Mouse (Mus musculus): ENCODE measurements at regions not wholly inside any gene's neighbourhood (a gene's known extent, or its start where the extent isn't known, plus 50 kb on each side); places are given as distances from the start of the nearest gene placed in this dataset.

DNA sequence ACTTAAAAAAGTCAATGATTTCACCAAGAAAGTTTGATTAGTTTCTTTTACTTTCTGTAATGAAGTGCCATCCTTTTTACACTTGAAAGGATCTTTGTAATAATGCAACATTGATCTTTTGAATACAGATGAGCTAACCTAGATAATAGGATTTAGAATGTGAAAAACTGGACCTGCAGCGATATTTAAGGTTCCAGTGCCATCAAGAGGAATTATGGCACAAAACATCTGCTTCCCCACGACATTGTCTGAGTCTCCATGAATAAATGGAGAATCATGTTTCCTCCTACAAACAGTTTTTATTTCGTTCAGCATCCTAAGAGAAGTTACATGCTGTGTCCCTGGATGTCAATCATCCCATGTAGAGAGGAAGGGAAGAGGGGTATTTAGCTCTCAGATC is 98.7 kb downstream of the Mat2b start:
- peak; percentile 28 for TF ChIP-seq RAD21 (IDR thresholded peaks at IDR 0.05; ENCODE audit: low read depth, low read length)
- TF ChIP-seq CTCF (conservative IDR thresholded peaks at IDR 0.05 in 1 of 2, IDR thresholded peaks at IDR 0.05 in 1 of 2; ENCODE audit: low read depth in 2 of 2, low read length in 2 of 2): peak in 1 of 2 experiments; percentile 20; a peak in 1 of 4 replicates
- no peak for TF ChIP-seq CHD1 (IDR thresholded peaks at IDR 0.05; ENCODE audit: low read depth, low read length)
- in situ Hi-C loops (cut with MboI; ENCODE audit: low pct_ligation_motif_present, low pct_unique_long_range_greater_than_20kb, low sequenced_read_pairs) (no loop called here), dilution Hi-C loops (cut with MboI; ENCODE audit: extremely low pct_ligation_motif_present, extremely low pct_unique_long_range_greater_than_20kb, low sequenced_read_pairs) (no loop called here)

DNA sequence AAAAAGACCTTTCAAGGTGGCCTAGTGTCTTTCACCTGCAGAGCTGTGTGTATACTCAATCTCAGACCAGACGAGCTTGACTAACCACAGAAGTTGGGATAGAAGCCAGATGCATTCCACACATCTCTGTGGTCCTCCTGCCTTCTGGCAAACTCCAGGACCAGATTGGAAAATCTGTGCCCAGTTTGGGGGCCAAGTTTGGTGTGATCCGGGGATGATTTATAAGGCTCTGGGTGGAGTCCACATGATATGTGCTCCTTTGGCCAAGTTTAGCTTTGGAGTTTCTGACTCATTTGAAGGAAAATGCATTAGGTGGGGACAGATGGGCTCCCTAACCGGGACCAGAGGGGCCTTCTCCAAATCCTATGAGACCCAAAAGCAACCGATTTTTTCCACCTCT is 102.9 kb downstream of the Mat2b start:
- no peaks in the 10 kb centered on the region for H3K4me1 ChIP-seq (ENCODE audit: control insufficient read depth in 1 of 2, insufficient read depth in 2 of 2)
- peaks cover 45% of the 10 kb centered on the region for H3K27me3 ChIP-seq (replicated peaks)
- no peak overlapping the region for H3K9ac ChIP-seq (ENCODE audit: insufficient read depth, low read depth)
- H3K4me2 ChIP-seq (ENCODE audit: insufficient read depth, low read depth, poor library complexity, severe bottlenecking): no peak overlapping the region
- no peak overlapping the region for H3K27ac ChIP-seq (ENCODE audit: insufficient read depth, low read depth)
- no peak for DNase-seq (ENCODE audit: extremely low read depth)
- no peak for TF ChIP-seq EP300 (IDR thresholded peaks at IDR 0.05; ENCODE audit: low read length)
- no peak for TF ChIP-seq UBTF (IDR thresholded peaks at IDR 0.05; ENCODE audit: low read depth, low read length)
- TF ChIP-seq MEF2A (IDR thresholded peaks at IDR 0.05; ENCODE audit: borderline replicate concordance, low read depth, low read length): no peak
- no peak for TF ChIP-seq POLR2A (IDR thresholded peaks at IDR 0.05; ENCODE audit: low read depth, low read length)
- TF ChIP-seq PAX5 (IDR thresholded peaks at IDR 0.05; ENCODE audit: low read length): no peak
- TF ChIP-seq CHD1 (IDR thresholded peaks at IDR 0.05; ENCODE audit: low read depth, low read length): no peak
- TF ChIP-seq TBP (conservative IDR thresholded peaks at IDR 0.05; ENCODE audit: low read depth, low read length): no peak
- TF ChIP-seq ETS1 (conservative IDR thresholded peaks at IDR 0.05; ENCODE audit: low read depth, low read length): no peak
- TF ChIP-seq ZNF384 (IDR thresholded peaks at IDR 0.05; ENCODE audit: low read depth, low read length): no peak
- TF ChIP-seq NRF1 (IDR thresholded peaks at IDR 0.05; ENCODE audit: low read depth, low read length): no peak
- no peak for TF ChIP-seq JUND (conservative IDR thresholded peaks at IDR 0.05; ENCODE audit: low read depth, low read length)
- TF ChIP-seq ELF1 (IDR thresholded peaks at IDR 0.05; ENCODE audit: low read depth, low read length): no peak
- TF ChIP-seq GABPA (IDR thresholded peaks at IDR 0.05; ENCODE audit: insufficient replicate concordance, low read depth, low read length): no peak
- no peak for TF ChIP-seq MAZ (IDR thresholded peaks at IDR 0.05; ENCODE audit: low read depth, low read length)
- TF ChIP-seq IRF4 (IDR thresholded peaks at IDR 0.05; ENCODE audit: low read depth, low read length): no peak
- TF ChIP-seq ZKSCAN1 (IDR thresholded peaks at IDR 0.05; ENCODE audit: borderline replicate concordance, low read depth, low read length): no peak
- TF ChIP-seq MAX (IDR thresholded peaks at IDR 0.05; ENCODE audit: low read length): no peak
- TF ChIP-seq ZC3H11A (IDR thresholded peaks at IDR 0.05; ENCODE audit: low read depth, low read length): no peak
- TF ChIP-seq SIN3A (IDR thresholded peaks at IDR 0.05; ENCODE audit: low read length): no peak
- in situ Hi-C loops (cut with MboI; ENCODE audit: low pct_ligation_motif_present, low pct_unique_long_range_greater_than_20kb, low sequenced_read_pairs) (no loop called here), dilution Hi-C loops (cut with MboI; ENCODE audit: extremely low pct_ligation_motif_present, extremely low pct_unique_long_range_greater_than_20kb, low sequenced_read_pairs) (no loop called here)
- no peaks in the 10 kb centered on the region for H3K9me3 ChIP-seq (replicated peaks; ENCODE audit: low read length)
- H3K79me2 ChIP-seq (replicated peaks; ENCODE audit: control insufficient read depth, extremely low read depth, insufficient read depth, poor library complexity, severe bottlenecking): no peaks in the 10 kb centered on the region
- H3K4me3 ChIP-seq (replicated peaks in 1 of 3; ENCODE audit: low read depth in 2 of 3, low read length in 2 of 3, poor library complexity in 1 of 3): no peak overlapping the region
- H3K36me3 ChIP-seq (replicated peaks in 1 of 2; ENCODE audit: control insufficient read depth in 1 of 2, insufficient read depth in 1 of 2, low read length in 1 of 2): no peaks in the 10 kb centered on the region

More for the DNA sequence above, 98.7 kb downstream of the Mat2b start:
- no peak overlapping the region for H3K9ac ChIP-seq (ENCODE audit: insufficient read depth, low read depth)
- H3K27me3 ChIP-seq (replicated peaks): peaks cover 70% of the 10 kb centered on the region
- no peak for DNase-seq (ENCODE audit: extremely low read depth)
- H3K27ac ChIP-seq (ENCODE audit: insufficient read depth, low read depth): no peak overlapping the region
- H3K4me1 ChIP-seq (ENCODE audit: control insufficient read depth in 1 of 2, insufficient read depth in 2 of 2): no peaks in the 10 kb centered on the region
- H3K79me2 ChIP-seq (replicated peaks; ENCODE audit: control insufficient read depth, extremely low read depth, insufficient read depth, poor library complexity, severe bottlenecking): no peaks in the 10 kb centered on the region
- no peak overlapping the region for H3K4me2 ChIP-seq (ENCODE audit: insufficient read depth, low read depth, poor library complexity, severe bottlenecking)
- H3K36me3 ChIP-seq (replicated peaks in 1 of 2; ENCODE audit: control insufficient read depth in 1 of 2, insufficient read depth in 1 of 2, low read length in 1 of 2): no peaks in the 10 kb centered on the region
- H3K9me3 ChIP-seq (replicated peaks; ENCODE audit: low read length): no peaks in the 10 kb centered on the region
- no peak overlapping the region for H3K4me3 ChIP-seq (replicated peaks in 1 of 3; ENCODE audit: low read depth in 2 of 3, low read length in 2 of 3, poor library complexity in 1 of 3)
